Mouse (Mus musculus): ENCODE measurements at regions not wholly inside any gene's neighbourhood (a gene's known extent, or its start where the extent isn't known, plus 50 kb on each side); places are given as distances from the start of the nearest gene placed in this dataset.

DNA sequence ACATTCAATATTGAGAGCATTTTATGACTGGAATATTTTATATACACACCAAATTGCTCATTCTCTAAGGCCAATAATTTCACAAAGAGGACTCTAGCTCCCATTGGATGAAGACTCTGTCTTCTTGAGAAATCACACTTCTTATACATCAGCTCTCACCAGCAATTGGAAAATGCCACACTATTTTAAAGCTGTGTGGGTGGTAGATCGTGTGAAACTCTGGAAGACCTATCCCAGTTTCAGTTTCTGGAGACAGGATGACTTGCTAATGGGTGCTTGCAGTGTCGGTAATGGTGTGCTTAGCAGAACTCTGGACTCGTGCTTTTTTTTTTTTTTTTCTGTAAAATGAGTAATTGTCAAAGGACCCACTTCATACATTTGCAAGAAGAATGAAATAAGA is 119.1 kb upstream of the Esrrg start:
- no peak for TF ChIP-seq CTCF (IDR thresholded peaks at IDR 0.05; ENCODE audit: extremely low read depth, insufficient read depth, low read length)
- no peak for TF ChIP-seq POLR2A (IDR thresholded peaks at IDR 0.05; ENCODE audit: extremely low read depth, insufficient read depth, low read length)
